Mouse (Mus musculus) bone marrow, adult 2 months (tissue): ENCODE results near the gene Cdh8. TPM values are rescaled to one million over a fixed set of nuclear protein-coding genes. Genes with fewer than 3 reads are reported as not detected.

Source experiments
- H3K27ac ChIP-seq: fragments of 200-500 bp; 2 replicates; pipeline ENCODE4 v1.5.1; 2012; ENCODE audit warnings: low read depth, mild to moderate bottlenecking, control low read depth, inconsistent platforms, low read length; ENCODE audit not compliant: control insufficient read depth, poor library complexity, insufficient read depth
- H3K4me1 ChIP-seq: fragments of 200-500 bp; 2 replicates; pipeline ENCODE4 v1.6.1; 2011; ENCODE audit warnings: low read length; ENCODE audit not compliant: control insufficient read depth, insufficient read depth
- H3K4me3 ChIP-seq: fragments of 200-500 bp; replicated peaks from 2 replicates; pipeline ENCODE3; 2011; ENCODE audit warnings: mild to moderate bottlenecking, low read depth, low read length, control low read depth; ENCODE audit not compliant: control insufficient read depth
- CTCF ChIP-seq: fragments of 200-500 bp; IDR thresholded peaks from 2 replicates; pipeline ENCODE4 v1.5.1; 2011; ENCODE audit warnings: low read length, control low read depth; ENCODE audit not compliant: control insufficient read depth, insufficient read depth
- POLR2A ChIP-seq: fragments of 200-500 bp; IDR thresholded peaks from 2 replicates; pipeline ENCODE4 v1.6.1; 2011; ENCODE audit warnings: low read depth, mild to moderate bottlenecking, control low read depth, low read length, borderline replicate concordance; ENCODE audit not compliant: control insufficient read depth
- WGBS: fragments of 180-500 bp; shearing (Covaris S2); methylation state at CpG from one replicate; pipeline ENCODE4 v1.1.7; 2018; 5-methylcytosine and 5-hydroxymethylcytosine counted together
- polyA plus RNA-seq: library from polyadenylated mRNA; stranded (reverse); fragments of >200 nt; gene quantifications from 2 replicates; pipeline ENCODE4 v1.2.4, GENCODE M21; 2011; ENCODE audit warnings: low replicate concordance; ENCODE audit not compliant: missing spikeins, insufficient read depth, insufficient read length

Gene Cdh8
- polyA plus RNA-seq = not detected in 2 replicates

DNA sequence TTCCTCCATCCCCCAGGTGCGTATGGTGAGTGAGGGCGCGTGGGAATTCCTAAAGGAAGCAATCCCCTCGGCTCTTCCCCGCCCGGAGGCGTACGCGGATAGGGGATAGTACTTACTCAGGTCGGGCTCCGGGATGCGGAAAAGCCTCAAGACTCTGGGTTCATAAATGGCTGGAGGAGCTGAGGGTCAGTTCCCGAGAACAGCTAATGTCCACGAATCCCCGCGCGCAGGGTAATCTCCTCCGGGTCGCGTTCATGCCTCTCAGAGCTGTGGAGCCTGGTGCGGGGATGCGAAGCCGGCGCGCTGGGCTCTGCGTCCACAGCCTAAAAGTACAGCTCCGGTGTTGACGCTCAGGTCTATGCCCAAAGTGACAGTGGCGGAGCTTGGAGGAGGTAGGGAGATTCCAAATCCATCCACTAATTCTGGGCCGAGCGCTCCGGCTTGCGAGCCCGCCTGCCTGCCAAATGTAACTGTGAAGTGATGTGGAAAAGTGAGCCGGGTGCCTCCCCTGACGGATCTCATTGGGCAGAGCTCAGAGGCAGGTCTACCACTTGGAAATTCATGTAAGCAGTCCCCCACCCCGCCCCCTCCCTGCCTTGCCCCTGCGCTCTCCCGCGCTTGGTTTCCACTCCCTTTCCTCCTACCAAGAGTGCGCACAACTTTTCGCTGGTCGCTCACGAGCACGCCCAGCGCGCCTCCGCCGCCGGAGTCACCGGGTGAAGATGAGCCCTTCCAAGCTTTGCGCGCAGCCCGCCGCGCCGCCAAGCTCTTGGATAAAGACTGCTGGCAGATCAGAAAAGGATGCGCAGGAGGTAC, at the start of gene Cdh8:
Gene Cdh8, minus strand, starts transcription at position 506 of the 816 bp plus-strand sequence.
- Histone ChIP-seq H3K4me3 (no peak within 1 kb of the TSS), H3K27ac (no peak within 1 kb of the TSS; the same call in 1 of the 2 replicates), H3K4me1 (no peaks in the 10 kb centered on the region)
- 10% methylated on average over 58 of the region's 58 CpGs for WGBS
- TF ChIP-seq POLR2A = no peak
- no peak for TF ChIP-seq CTCF

DNA sequence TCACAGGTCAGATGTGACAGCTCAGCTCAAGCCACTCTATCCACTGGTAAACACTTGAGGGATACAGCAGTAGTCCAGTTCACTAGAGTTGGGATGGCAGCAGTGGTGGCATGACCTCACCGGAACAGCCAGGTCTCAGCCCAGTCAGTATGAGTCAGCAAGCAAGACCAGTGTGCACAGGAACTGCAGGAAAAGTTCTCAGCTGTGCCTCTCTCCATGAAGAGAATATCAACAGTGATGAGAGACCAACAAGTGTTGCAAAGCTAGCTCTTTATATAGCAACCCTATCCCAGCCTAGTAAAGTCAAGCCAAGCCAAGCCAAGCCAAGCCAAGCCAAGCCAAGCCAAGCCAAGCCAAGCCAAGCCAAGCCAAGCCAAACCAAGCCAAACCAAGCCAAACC, 30.2 kb upstream of the Cdh8 start:
- TF ChIP-seq POLR2A (no peak), CTCF (no peak)
- no peak overlapping the region for H3K27ac ChIP-seq
- WGBS = 76% methylated on average over 1 of the region's 1 CpGs
- no peaks in the 10 kb centered on the region for H3K4me1 ChIP-seq
- no peak overlapping the region for H3K4me3 ChIP-seq

DNA sequence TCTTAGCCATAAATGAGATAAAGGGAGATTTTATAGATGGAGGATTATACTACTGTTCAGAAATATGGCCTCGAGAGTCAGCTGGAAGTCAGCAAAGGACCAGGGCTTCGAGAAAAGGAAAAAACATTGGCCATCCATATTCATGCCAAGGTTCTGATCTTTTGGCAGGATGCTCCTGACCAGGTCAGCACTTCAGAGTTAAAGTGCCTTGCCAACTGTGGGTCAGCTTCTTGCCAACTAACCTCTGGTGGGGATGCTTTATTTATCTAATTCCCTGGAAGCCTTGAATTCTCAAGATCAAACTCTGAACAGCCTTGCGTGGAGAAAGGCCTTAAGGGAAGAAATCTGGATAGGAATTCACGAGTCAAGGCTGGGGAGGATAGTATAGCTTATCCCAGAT, 9.6 kb upstream of the Cdh8 start:
- no peak overlapping the region for H3K27ac ChIP-seq
- H3K4me1 ChIP-seq = no peaks in the 10 kb centered on the region
- no peak for TF ChIP-seq CTCF
- TF ChIP-seq POLR2A = no peak
- 50% methylated on average over 4 of the region's 4 CpGs for WGBS
- H3K4me3 ChIP-seq = no peak overlapping the region

DNA sequence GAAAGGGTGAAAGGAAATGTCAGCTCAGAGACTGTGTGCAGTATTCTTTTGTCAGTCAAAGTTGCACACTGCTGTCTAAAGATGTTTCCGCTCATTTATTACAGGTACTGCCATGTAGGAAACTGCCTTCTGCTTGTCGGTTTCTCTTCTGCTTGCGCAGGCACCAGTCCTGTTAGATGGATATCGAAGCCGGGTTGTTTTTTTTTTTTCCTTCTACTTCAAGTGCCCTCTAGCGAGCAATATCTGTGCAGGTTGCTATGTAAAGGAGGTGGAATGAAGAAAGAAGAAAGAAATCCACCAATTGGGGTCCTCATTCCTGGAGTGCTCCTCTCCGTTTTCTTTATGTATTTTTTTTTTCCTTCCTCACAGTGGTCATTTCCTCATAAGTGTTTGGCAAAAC, 5.2 kb upstream of the Cdh8 start:
- 42% methylated on average over 7 of the region's 7 CpGs for WGBS
- Histone ChIP-seq H3K27ac (no peak overlapping the region), H3K4me1 (no peaks in the 10 kb centered on the region), H3K4me3 (no peak overlapping the region)
- TF ChIP-seq CTCF = no peak
- no peak for TF ChIP-seq POLR2A

DNA sequence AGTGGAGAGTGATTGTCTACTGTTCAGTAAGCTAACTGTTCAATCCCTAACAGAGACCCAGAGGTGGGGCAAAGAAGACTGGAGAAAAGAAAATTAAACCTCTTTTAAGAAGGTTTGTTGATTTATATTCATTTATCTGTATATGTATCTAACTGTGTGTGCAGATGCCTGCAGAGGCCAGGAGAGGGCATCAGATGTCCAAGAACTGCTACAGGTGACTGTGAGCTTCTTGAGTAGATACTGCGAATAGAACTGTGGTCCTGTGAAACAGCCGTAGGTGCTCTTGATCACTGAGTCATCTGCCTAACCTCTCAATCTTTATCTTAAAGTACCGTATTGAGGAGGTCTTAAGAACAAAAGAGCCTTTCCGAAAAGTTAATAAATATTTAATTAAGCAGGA, 3.5 kb upstream of the Cdh8 start:
- Histone ChIP-seq H3K4me3 (no peak overlapping the region), H3K27ac (no peak overlapping the region), H3K4me1 (no peaks in the 10 kb centered on the region)
- 82% methylated on average over 4 of the region's 4 CpGs for WGBS
- TF ChIP-seq POLR2A = no peak
- TF ChIP-seq CTCF = no peak

DNA sequence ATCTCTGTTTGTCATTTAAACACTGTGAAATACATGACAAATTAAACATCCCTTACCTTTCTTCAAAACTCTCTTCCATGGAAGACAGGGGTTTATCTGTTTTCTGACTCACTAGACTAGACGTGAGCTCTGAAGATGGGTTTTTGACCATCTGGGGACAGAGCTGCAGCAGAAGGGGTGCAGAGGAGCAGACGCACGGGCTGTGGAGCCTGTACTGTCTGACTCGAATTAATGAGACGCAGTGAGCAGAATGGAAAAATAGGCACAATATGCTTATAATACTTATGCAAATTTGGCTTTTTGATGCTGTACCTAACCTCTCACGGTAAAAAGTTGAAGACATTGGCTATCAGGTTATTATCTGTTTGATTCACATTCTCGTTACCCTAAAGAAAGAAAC, 1.2 kb upstream of the Cdh8 start:
- Histone ChIP-seq H3K4me3 (no peak overlapping the region), H3K4me1 (no peaks in the 10 kb centered on the region), H3K27ac (no peak overlapping the region)
- 44% methylated on average over 7 of the region's 7 CpGs for WGBS
- TF ChIP-seq CTCF = no peak
- no peak for TF ChIP-seq POLR2A

DNA sequence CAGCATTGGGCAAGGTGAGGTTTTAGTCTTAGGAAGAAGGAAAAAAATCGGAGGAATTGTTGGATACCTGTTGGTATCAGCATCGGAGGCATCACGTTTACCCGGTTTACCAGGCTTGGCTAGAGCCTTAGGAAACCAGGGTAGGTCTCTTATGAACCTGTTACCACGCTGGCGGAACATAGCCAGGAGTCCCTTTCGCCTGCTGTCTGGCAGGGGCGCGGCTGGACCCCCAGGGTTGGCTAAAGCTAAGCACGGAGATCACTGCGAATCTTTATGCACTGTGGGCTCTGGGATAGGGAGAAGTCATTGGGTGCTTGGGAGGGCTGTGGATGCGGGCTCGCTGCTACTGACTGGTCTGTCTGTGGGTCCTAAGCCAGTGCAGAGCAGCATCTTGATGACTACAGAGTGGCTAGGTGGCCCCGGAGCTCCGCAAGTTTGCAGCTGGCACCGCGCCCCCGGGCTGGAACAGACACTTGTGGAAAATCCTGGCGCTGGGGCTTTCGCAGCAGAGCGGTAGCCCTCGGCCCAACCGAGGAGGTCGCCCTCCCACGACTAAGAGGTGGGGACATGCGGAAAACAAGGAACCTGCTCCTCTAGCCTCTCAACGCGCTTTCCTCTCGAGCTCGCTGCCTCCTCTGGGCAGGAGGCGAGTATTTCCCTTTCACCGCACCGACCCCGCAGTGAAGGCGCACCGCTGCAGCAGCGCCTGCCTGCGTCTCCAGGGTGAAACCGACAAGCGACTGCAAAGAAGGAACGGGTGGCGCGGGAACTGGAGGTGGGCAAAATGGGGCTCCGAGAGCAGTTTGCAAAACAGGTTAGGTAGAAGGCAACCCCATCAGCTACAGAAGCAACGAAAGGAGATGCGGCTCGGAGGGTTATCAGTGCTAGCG, 950 bp downstream of the Cdh8 start:
- H3K4me1 ChIP-seq = no peaks in the 10 kb centered on the region
- no peak overlapping the region; the same call in 1 of the 2 replicates for H3K27ac ChIP-seq
- 9% methylated on average over 48 of the region's 48 CpGs for WGBS
- H3K4me3 ChIP-seq = no peak overlapping the region
- TF ChIP-seq CTCF (no peak), POLR2A (no peak)

DNA sequence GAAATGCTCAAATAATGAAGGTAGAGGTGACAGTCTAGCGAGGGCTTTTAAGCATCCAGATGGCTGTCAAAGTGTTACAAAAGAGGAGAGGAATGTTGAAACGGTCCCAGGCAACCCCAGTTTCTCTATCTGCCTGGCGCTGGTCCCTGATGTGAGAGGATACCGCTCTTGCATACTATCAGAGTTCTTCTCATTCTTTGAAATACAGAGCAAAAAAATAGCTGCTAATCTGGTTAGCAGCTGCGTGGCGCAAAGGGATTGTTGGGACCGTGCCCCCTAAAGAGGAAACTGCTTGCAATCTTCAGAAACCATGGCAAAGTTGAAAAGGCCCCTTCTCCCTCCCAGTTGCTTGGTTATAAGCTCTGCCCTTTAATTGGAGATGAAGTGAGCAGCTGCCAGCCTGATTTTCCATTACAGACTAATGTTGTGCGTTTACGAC, 1.8 kb downstream of the Cdh8 start:
- H3K4me3 ChIP-seq = no peak overlapping the region
- 14% methylated on average over 9 of the region's 9 CpGs for WGBS
- H3K4me1 ChIP-seq = no peaks in the 10 kb centered on the region
- no peak overlapping the region for H3K27ac ChIP-seq
- no peak for TF ChIP-seq CTCF
- no peak for TF ChIP-seq POLR2A
